Mouse (Mus musculus): ENCODE data around the gene Ndufa3. TPM values are rescaled to one million over a fixed set of nuclear protein-coding genes. Genes with fewer than 3 reads are reported as not detected.
A peak's percentile ranks its signal among the peaks of the same experiment; 100 is the strongest.

The Ndufa3 gene
- polyA plus RNA-seq, 1 experiment from 2014 or later: 674 TPM

GRCm38 (mm10) chr7:3607391-3607790 lies 9.8 kb upstream of the Ndufa3 start:
- H3K9me3 ChIP-seq (replicated peaks; ENCODE audit: low read length): no peaks in the 10 kb centered on the region
- TF ChIP-seq CTCF (IDR thresholded peaks at IDR 0.05; ENCODE audit: low read depth): no peak
- no peak overlapping the region for H3K4me3 ChIP-seq (replicated peaks; ENCODE audit: low read depth, low read length)
- H3K27me3 ChIP-seq (ENCODE audit: insufficient read depth, low read length): no peaks in the 10 kb centered on the region
- H3K4me1 ChIP-seq (replicated peaks; ENCODE audit: insufficient read depth, low read length): no peaks in the 10 kb centered on the region
- H3K4me2 ChIP-seq (ENCODE audit: low read length): no peak overlapping the region
- no peaks in the 10 kb centered on the region for H3K36me3 ChIP-seq (ENCODE audit: insufficient read depth, low read length)
- H3K9ac ChIP-seq (ENCODE audit: low read depth, low read length): no peak overlapping the region
- no peak for ATAC-seq (replicated peaks; ENCODE audit: low FRiP score, low read depth)
- 59% methylated on average over 6 of the region's 6 CpGs for WGBS
- no peak overlapping the region for H3K27ac ChIP-seq
- DNase-seq (ENCODE audit: low spot score): peak; percentile 67

GRCm38 (mm10) chr7:3608668-3609067 lies 8.5 kb upstream of the Ndufa3 start:
- WGBS: 90% methylated on average over 3 of the region's 3 CpGs
- Histone ChIP-seq H3K4me1 (replicated peaks; ENCODE audit: insufficient read depth, low read length) (no peaks in the 10 kb centered on the region), H3K4me2 (ENCODE audit: low read length) (no peak overlapping the region), H3K9me3 (replicated peaks; ENCODE audit: low read length) (no peaks in the 10 kb centered on the region), H3K9ac (ENCODE audit: low read depth, low read length) (no peak overlapping the region), H3K27ac (no peak overlapping the region), H3K36me3 (ENCODE audit: insufficient read depth, low read length) (no peaks in the 10 kb centered on the region), H3K4me3 (replicated peaks; ENCODE audit: low read depth, low read length) (no peak overlapping the region), H3K27me3 (ENCODE audit: insufficient read depth, low read length) (no peaks in the 10 kb centered on the region)
- ATAC-seq (replicated peaks; ENCODE audit: low FRiP score, low read depth): no peak
- DNase-seq (ENCODE audit: low spot score): no peak
- TF ChIP-seq CTCF (IDR thresholded peaks at IDR 0.05; ENCODE audit: low read depth): no peak

GRCm38 (mm10) chr7:3609082-3609481 lies 8.1 kb upstream of the Ndufa3 start:
- ATAC-seq (replicated peaks; ENCODE audit: low FRiP score, low read depth) (no peak), DNase-seq (ENCODE audit: low spot score) (peak; percentile 13)
- Histone ChIP-seq H3K4me2 (ENCODE audit: low read length) (no peak overlapping the region), H3K4me1 (replicated peaks; ENCODE audit: insufficient read depth, low read length) (no peaks in the 10 kb centered on the region), H3K27me3 (ENCODE audit: insufficient read depth, low read length) (no peaks in the 10 kb centered on the region), H3K27ac (no peak overlapping the region), H3K4me3 (replicated peaks; ENCODE audit: low read depth, low read length) (no peak overlapping the region), H3K9ac (ENCODE audit: low read depth, low read length) (no peak overlapping the region), H3K36me3 (ENCODE audit: insufficient read depth, low read length) (no peaks in the 10 kb centered on the region), H3K9me3 (replicated peaks; ENCODE audit: low read length) (no peaks in the 10 kb centered on the region)
- 21% methylated on average over 3 of the region's 3 CpGs for WGBS
- no peak for TF ChIP-seq CTCF (IDR thresholded peaks at IDR 0.05; ENCODE audit: low read depth)

- WGBS: 71% methylated on average over 3 of the region's 3 CpGs
- DNase-seq (ENCODE audit: low spot score): no peak
- H3K27ac ChIP-seq: no peak overlapping the region
- H3K9ac ChIP-seq (ENCODE audit: low read depth, low read length): no peak overlapping the region
- H3K27me3 ChIP-seq (ENCODE audit: insufficient read depth, low read length): no peaks in the 10 kb centered on the region
- TF ChIP-seq CTCF (IDR thresholded peaks at IDR 0.05; ENCODE audit: low read depth): no peak
- no peaks in the 10 kb centered on the region for H3K4me1 ChIP-seq (replicated peaks; ENCODE audit: insufficient read depth, low read length)
- no peaks in the 10 kb centered on the region for H3K9me3 ChIP-seq (replicated peaks; ENCODE audit: low read length)
- no peak overlapping the region for H3K4me3 ChIP-seq (replicated peaks; ENCODE audit: low read depth, low read length)
- H3K4me2 ChIP-seq (ENCODE audit: low read length): no peak overlapping the region
- no peak for ATAC-seq (replicated peaks; ENCODE audit: low FRiP score, low read depth)
- H3K36me3 ChIP-seq (ENCODE audit: insufficient read depth, low read length): no peaks in the 10 kb centered on the region
Measured at GRCm38 (mm10) chr7:3610437-3610836, 6.7 kb upstream of the Ndufa3 start.

GRCm38 (mm10) chr7:3611006-3611405 lies 6.2 kb upstream of the Ndufa3 start:
- WGBS: 91% methylated on average over 13 of the region's 13 CpGs

GRCm38 (mm10) chr7:3614021-3614420 lies 3.2 kb upstream of the Ndufa3 start:
- ATAC-seq (replicated peaks; ENCODE audit: low FRiP score, low read depth): no peak
- WGBS: 75% methylated on average over 3 of the region's 3 CpGs
- no peak overlapping the region for H3K4me2 ChIP-seq (ENCODE audit: low read length)
- 0 out of 2 replicates have a peak, but pooled peaks cover 4% of the 10 kb centered on the region for H3K36me3 ChIP-seq (ENCODE audit: insufficient read depth, low read length)
- H3K9me3 ChIP-seq (replicated peaks; ENCODE audit: low read length): no peaks in the 10 kb centered on the region
- no peaks in the 10 kb centered on the region for H3K4me1 ChIP-seq (replicated peaks; ENCODE audit: insufficient read depth, low read length)
- H3K9ac ChIP-seq (ENCODE audit: low read depth, low read length): no peak overlapping the region
- no peak overlapping the region for H3K4me3 ChIP-seq (replicated peaks; ENCODE audit: low read depth, low read length)
- H3K27me3 ChIP-seq (ENCODE audit: insufficient read depth, low read length): no peaks in the 10 kb centered on the region
- no peak overlapping the region for H3K27ac ChIP-seq
- TF ChIP-seq CTCF (IDR thresholded peaks at IDR 0.05; ENCODE audit: low read depth): no peak
- no peak for DNase-seq (ENCODE audit: low spot score)

More at GRCm38 (mm10) chr7:3611006-3611405, 6.2 kb upstream of the Ndufa3 start:
- H3K9ac ChIP-seq (ENCODE audit: low read depth, low read length): no peak overlapping the region
- DNase-seq (ENCODE audit: low spot score): no peak
- no peak overlapping the region for H3K27ac ChIP-seq
- no peaks in the 10 kb centered on the region for H3K4me1 ChIP-seq (replicated peaks; ENCODE audit: insufficient read depth, low read length)
- no peak overlapping the region for H3K4me3 ChIP-seq (replicated peaks; ENCODE audit: low read depth, low read length)
- H3K9me3 ChIP-seq (replicated peaks; ENCODE audit: low read length): no peaks in the 10 kb centered on the region
- no peak for TF ChIP-seq CTCF (IDR thresholded peaks at IDR 0.05; ENCODE audit: low read depth)
- ATAC-seq (replicated peaks; ENCODE audit: low FRiP score, low read depth): no peak
- no peaks in the 10 kb centered on the region for H3K27me3 ChIP-seq (ENCODE audit: insufficient read depth, low read length)
- no peaks in the 10 kb centered on the region for H3K36me3 ChIP-seq (ENCODE audit: insufficient read depth, low read length)
- H3K4me2 ChIP-seq (ENCODE audit: low read length): no peak overlapping the region

GRCm38 (mm10) chr7:3616057-3616388 lies 1.1 kb upstream of the Ndufa3 start, which contains the start of gene Oscar:
Oscar (minus strand) TSS chr7:3616157.
- peak within 1 kb of the TSS; percentile 60; the same call in 1 of the 2 replicates for H3K4me2 ChIP-seq (ENCODE audit: low read length)
- TF ChIP-seq CTCF (IDR thresholded peaks at IDR 0.05; ENCODE audit: low read depth): no peak
- WGBS: 79% methylated on average over 4 of the region's 4 CpGs

More at GRCm38 (mm10) chr7:3616057-3616388, 1.1 kb upstream of the Ndufa3 start, which contains the start of gene Oscar:
- H3K9me3 ChIP-seq (replicated peaks; ENCODE audit: low read length): no peaks in the 10 kb centered on the region
- H3K27me3 ChIP-seq (ENCODE audit: insufficient read depth, low read length): no peaks in the 10 kb centered on the region
- ATAC-seq (replicated peaks; ENCODE audit: low FRiP score, low read depth) (no peak), DNase-seq (ENCODE audit: low spot score) (no peak)
- no peak within 1 kb of the TSS for H3K27ac ChIP-seq
- peaks cover 19% of the 10 kb centered on the region for H3K36me3 ChIP-seq (ENCODE audit: insufficient read depth, low read length)
- H3K4me1 ChIP-seq (replicated peaks; ENCODE audit: insufficient read depth, low read length): no peaks in the 10 kb centered on the region
- peak within 1 kb of the TSS; percentile 89; the same call in 1 of the 2 replicates for H3K4me3 ChIP-seq (replicated peaks; ENCODE audit: low read depth, low read length)
- no peak within 1 kb of the TSS for H3K9ac ChIP-seq (ENCODE audit: low read depth, low read length)
